Mouse (Mus musculus) ovary, postnatal 14 days (tissue): ENCODE data around the gene Aurka.

ENCODE experiments used
- DNase-seq: peaks from one replicate; pipeline ENCODE4 v3.0.0; 2022; ENCODE audit warnings: low spot score

Gene Aurka

GRCm38 (mm10) chr2:172370411-172371223, at the start of gene Aurka, which contains the start of gene Cstf1:
Gene Aurka, minus strand, starts transcription at chr2:172370535.
Gene Cstf1, plus strand, starts transcription at chr2:172370681.
- peak; percentile 85 for DNase-seq

DNA sequence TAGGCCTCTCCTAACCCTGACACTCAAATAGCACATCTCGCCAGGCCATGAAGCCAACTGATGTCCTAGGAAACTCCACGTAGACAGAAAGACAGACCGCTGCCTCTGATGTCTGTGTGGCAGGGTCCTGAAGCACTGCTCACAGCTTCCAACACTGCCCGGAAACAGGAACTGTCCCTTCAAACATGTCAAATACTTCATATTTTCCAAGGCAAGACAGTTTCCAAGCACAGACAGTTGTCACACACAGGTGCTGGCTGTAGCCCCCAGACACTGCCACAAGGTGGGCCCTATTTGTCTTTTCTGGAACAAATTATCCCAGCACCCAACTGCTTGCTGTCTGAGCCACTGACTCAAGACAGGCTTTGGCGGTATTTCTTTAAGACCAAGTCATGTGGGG, 47.9 kb upstream of the Aurka start:
- DNase-seq: no peak

DNA sequence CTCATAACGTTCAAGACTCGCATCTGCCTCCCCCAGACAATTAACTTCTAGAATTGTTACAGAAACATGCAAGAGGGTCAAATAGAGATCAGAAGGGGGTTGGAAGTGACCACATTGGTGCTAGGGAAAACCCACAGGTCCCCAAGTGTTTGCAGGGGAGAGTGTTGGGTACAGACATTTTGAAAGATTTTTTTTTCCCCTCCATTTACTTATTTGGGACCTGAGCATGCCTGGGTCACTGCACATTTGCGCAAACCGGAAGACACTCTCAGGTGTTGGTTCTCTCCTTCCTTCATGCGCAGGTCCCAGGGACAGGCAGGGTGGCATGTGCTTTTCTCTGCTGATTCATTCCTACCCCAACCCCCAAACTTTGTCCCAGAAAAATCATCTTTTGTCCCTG, 46.5 kb upstream of the Aurka start:
- no peak for DNase-seq

- DNase-seq: no peak
These were observed 45.9 kb upstream of the Aurka start for GRCm38 (mm10) chr2:172416218-172416617.

DNA sequence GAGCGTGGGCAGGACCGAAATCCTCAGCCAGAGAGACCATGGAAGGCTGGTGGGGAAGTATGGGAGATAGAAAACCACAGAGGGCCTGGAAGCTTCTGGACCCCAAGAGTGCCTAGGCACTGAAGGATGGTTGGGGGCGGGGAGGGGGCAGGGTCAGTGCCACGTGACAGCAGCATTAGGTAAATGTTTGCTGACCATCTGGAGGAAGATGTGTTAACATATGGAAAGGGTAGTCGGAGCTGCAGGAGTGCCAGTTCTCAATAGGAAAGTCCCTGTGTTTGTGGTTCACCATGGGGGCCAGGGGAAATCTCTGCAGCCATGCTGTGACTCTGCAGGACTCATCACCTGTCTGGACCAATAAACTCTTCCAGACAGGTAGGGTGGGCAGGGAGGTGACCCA, 43.6 kb upstream of the Aurka start:
- DNase-seq: no peak

- DNase-seq: no peak
These were observed 42.9 kb upstream of the Aurka start for GRCm38 (mm10) chr2:172413273-172413672.

- DNase-seq: no peak
These were observed 42.1 kb upstream of the Aurka start for GRCm38 (mm10) chr2:172412454-172412853.

GRCm38 (mm10) chr2:172411091-172411490, 40.8 kb upstream of the Aurka start:
- no peak for DNase-seq

DNA sequence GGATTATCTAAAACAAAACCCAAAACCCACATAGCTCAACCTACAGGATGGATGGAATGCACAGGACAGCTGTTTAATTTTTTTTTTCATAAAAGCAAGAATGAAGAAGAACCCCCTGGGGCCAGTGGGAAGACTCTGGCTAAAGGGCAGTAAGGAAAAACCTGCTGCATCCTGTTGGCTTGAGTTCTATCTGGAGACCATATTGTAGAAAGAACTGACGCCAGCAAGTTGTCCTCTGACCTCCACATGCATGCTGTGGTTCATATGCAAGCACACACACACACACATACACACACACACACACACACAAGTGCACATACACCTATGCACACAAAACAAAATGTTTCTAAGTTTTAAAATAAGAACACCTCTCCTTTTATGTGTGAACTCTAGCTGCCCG, 40.4 kb upstream of the Aurka start:
- no peak for DNase-seq

GRCm38 (mm10) chr2:172407499-172407898, 37.2 kb upstream of the Aurka start:
- DNase-seq: no peak

GRCm38 (mm10) chr2:172406173-172406572, 35.8 kb upstream of the Aurka start:
- no peak for DNase-seq

GRCm38 (mm10) chr2:172405011-172405410, 34.7 kb upstream of the Aurka start:
- no peak for DNase-seq

DNA sequence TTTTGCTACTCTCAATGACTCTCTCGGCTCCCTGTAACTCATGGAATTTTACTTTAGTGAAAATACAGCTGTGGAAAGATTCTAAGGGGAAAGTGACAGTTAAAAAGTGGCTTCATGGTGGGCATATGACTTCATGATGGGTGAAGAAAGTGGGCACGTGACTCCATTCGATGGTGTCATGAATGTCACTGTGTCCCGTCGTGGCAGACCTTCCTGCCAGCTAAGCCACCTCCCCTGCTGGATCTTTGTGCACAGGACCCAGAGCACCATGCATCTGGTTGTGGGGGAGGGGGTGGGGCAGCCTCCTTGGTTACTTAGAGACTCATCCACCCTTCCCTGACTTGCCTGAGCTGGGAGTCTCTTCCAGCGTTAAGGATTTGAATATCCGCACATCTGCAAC, 33.9 kb upstream of the Aurka start:
- no peak for DNase-seq

- DNase-seq: no peak
These were observed 30.9 kb upstream of the Aurka start for GRCm38 (mm10) chr2:172401116-172401825.

- no peak for DNase-seq
These were observed 29.6 kb upstream of the Aurka start for GRCm38 (mm10) chr2:172399901-172400300.

GRCm38 (mm10) chr2:172395961-172396360, 25.6 kb upstream of the Aurka start:
- no peak for DNase-seq

- no peak for DNase-seq
These were observed 24.3 kb upstream of the Aurka start for GRCm38 (mm10) chr2:172394671-172395070.

GRCm38 (mm10) chr2:172394052-172394392, 23.7 kb upstream of the Aurka start:
- no peak for DNase-seq

- DNase-seq: no peak
These were observed 23.2 kb upstream of the Aurka start, which contains the start of gene Cass4 for GRCm38 (mm10) chr2:172393391-172394051. Gene Cass4, plus strand, starts transcription at chr2:172393794.

GRCm38 (mm10) chr2:172392041-172392521, 21.7 kb upstream of the Aurka start:
- DNase-seq: no peak

GRCm38 (mm10) chr2:172390341-172390740, 20.0 kb upstream of the Aurka start:
- no peak for DNase-seq

GRCm38 (mm10) chr2:172384715-172385114, 14.4 kb upstream of the Aurka start:
- no peak for DNase-seq

GRCm38 (mm10) chr2:172381898-172382297, 11.6 kb upstream of the Aurka start:
- no peak for DNase-seq
